Mouse (Mus musculus): ENCODE results near the gene Hoxa6. TPM values are rescaled to one million over a fixed set of nuclear protein-coding genes. Genes with fewer than 3 reads are reported as not detected.
A peak's percentile ranks its signal among the peaks of the same experiment; 100 is the strongest.

The Hoxa6 gene
- polyA plus RNA-seq, 1 experiment from 2014 or later, result not detected

DNA sequence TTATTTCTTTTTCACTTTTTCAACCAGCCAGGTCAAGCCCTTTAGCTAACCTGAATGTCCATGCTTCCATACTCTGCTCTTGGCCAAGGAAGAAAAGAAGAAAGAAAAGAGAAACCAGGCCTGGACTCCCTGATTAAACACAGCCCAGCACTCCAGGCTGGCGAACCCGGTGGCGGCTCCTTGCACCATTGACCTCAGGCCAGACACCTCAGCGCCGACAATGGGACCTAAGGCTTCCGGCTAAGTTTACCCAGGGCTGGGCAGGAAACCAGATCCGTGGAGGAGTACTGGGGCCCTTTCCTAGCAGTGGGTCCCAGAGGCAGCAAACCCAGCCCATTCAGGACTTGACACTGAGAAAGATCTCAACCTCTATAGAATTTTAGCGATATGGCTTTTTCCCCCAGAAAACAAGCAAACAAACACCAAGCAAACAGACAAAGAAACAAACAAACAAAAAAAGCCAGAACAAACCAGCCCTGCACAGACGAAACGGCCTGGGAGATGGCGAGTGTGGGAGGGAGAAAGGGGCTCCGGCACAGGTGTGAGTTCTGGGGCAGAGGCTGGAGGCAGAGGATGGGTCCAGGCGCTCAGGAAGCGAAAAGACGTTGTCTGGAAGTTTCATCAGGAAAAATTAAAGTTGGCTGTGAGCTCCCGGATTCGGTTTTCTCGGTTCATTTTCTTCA is 23.5 kb upstream of the Hoxa6 start:
- Histone ChIP-seq H3K9me3 (ENCODE audit: control insufficient read depth, low read length) (no peaks in the 10 kb centered on the region), H3K4me1 (replicated peaks; ENCODE audit: control insufficient read depth, insufficient read depth, low read length) (0 out of 2 replicates have a peak, but pooled peaks cover 3% of the 10 kb centered on the region), H3K27ac (ENCODE audit: low read depth, low read length) (no peak overlapping the region), H3K4me2 (ENCODE audit: low read depth, low read length, severe bottlenecking) (no peak overlapping the region), H3K27me3 (ENCODE audit: control insufficient read depth, insufficient read depth, low read length) (peaks cover 96% of the 10 kb centered on the region), H3K4me3 (ENCODE audit: low read depth, low read length) (no peak overlapping the region), H3K9ac (ENCODE audit: low read length) (no peak overlapping the region), H3K36me3 (ENCODE audit: control insufficient read depth, insufficient read depth, low read length) (no peaks in the 10 kb centered on the region)
- 1% methylated on average over 18 of the region's 18 CpGs for WGBS
- ATAC-seq (replicated peaks; ENCODE audit: low FRiP score), result no peak
- DNase-seq (ENCODE audit: low spot score), result peak; percentile 65

DNA sequence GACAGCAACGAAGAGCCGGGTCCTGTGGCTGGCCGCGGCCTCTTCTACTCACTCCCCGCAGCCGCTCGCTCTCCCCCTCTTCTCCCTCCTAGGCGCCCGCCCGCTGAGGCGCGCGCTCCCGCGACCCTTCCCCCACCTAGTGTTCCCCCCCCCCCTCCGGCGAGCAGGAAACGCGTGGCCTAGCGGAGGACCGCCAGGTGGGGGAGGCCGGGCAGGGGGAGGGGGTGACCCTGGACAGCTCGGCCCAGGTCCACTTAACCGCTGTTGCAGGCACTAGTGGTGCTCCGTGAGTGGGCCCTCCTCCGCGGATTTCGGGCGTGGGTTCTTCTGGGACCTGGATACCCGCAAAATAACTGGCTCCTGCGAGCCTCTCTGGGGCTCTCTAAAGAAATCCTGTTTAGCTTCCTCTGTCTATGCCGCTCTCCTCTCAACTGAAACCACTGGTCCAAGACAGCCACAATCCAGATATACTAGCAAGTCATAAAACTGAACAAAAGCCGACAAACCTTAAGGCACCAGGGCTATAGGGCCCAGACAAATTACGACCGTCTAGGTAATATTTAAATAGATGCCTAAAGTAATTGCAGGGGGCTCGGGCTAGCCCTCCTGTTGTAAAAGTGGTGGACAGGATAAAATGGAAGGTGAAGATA is 22.1 kb upstream of the Hoxa6 start, which contains the start of gene Hoxa9:
Hoxa9 (minus strand) TSS at position 574 of the 650 bp plus-strand sequence.
- Histone ChIP-seq H3K27me3 (ENCODE audit: control insufficient read depth, insufficient read depth, low read length) (peaks cover 96% of the 10 kb centered on the region), H3K27ac (ENCODE audit: low read depth, low read length) (no peak within 1 kb of the TSS), H3K4me1 (replicated peaks; ENCODE audit: control insufficient read depth, insufficient read depth, low read length) (0 out of 2 replicates have a peak, but pooled peaks cover 3% of the 10 kb centered on the region), H3K4me2 (ENCODE audit: low read depth, low read length, severe bottlenecking) (no peak within 1 kb of the TSS), H3K9ac (ENCODE audit: low read length) (no peak within 1 kb of the TSS), H3K4me3 (ENCODE audit: low read depth, low read length) (no peak within 1 kb of the TSS), H3K36me3 (ENCODE audit: control insufficient read depth, insufficient read depth, low read length) (no peaks in the 10 kb centered on the region), H3K9me3 (ENCODE audit: control insufficient read depth, low read length) (no peaks in the 10 kb centered on the region)
- peak; percentile 67 for DNase-seq (ENCODE audit: low spot score)
- WGBS, result 2% methylated on average over 18 of the region's 36 CpGs
- ATAC-seq (replicated peaks; ENCODE audit: low FRiP score), result no peak

DNA sequence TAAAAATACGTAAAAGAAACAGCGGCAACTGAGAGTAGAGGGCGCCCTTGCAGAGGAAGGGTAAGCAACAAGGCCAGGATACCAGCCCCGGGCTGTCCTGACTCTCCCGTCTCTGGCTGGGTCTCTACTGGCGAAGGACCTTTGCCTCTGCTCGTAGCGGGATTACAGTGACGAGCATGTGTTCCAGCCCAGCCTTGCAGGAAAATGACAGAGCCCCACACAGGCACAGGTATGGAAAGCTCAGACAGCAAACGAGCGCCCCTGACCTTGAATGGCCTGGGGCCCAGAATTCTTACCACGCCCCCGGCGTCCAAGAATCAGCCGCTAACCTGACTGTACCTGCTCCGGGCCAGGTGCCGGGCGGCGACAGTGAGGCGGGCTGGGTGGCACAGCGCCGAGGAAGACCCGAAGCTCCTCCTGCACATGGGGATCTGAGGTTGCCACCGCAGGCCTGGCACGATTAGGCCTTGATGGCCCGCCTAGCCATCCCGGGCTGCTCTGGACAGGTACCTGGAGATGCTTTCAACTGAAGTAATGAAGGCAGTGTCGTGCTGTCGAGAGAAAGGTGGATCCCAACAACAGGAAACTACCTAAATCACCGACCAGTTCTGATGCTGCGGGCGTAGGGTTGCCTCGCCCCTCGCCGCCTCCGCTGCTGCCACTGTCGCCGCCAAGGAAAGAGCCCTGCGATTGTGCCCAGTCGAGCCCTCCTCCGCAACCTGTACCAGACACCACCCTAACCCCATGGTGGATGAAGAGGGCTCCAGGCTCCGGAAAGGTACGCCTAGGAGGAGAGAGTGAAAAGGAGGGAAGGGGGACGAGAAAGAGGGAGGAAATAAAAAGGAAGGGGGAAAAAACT is 21.3 kb upstream of the Hoxa6 start:
- H3K36me3 ChIP-seq (ENCODE audit: control insufficient read depth, insufficient read depth, low read length), result no peaks in the 10 kb centered on the region
- no peak overlapping the region for H3K9ac ChIP-seq (ENCODE audit: low read length)
- H3K4me1 ChIP-seq (replicated peaks; ENCODE audit: control insufficient read depth, insufficient read depth, low read length), result 0 out of 2 replicates have a peak, but pooled peaks cover 3% of the 10 kb centered on the region
- peaks cover 96% of the 10 kb centered on the region for H3K27me3 ChIP-seq (ENCODE audit: control insufficient read depth, insufficient read depth, low read length)
- WGBS, result 1% methylated on average over 44 of the region's 44 CpGs
- no peaks in the 10 kb centered on the region for H3K9me3 ChIP-seq (ENCODE audit: control insufficient read depth, low read length)
- ATAC-seq (replicated peaks; ENCODE audit: low FRiP score) (no peak), DNase-seq (ENCODE audit: low spot score) (peak; percentile 64)
- no peak overlapping the region for H3K4me2 ChIP-seq (ENCODE audit: low read depth, low read length, severe bottlenecking)
- H3K4me3 ChIP-seq (ENCODE audit: low read depth, low read length), result no peak overlapping the region
- H3K27ac ChIP-seq (ENCODE audit: low read depth, low read length), result no peak overlapping the region

DNA sequence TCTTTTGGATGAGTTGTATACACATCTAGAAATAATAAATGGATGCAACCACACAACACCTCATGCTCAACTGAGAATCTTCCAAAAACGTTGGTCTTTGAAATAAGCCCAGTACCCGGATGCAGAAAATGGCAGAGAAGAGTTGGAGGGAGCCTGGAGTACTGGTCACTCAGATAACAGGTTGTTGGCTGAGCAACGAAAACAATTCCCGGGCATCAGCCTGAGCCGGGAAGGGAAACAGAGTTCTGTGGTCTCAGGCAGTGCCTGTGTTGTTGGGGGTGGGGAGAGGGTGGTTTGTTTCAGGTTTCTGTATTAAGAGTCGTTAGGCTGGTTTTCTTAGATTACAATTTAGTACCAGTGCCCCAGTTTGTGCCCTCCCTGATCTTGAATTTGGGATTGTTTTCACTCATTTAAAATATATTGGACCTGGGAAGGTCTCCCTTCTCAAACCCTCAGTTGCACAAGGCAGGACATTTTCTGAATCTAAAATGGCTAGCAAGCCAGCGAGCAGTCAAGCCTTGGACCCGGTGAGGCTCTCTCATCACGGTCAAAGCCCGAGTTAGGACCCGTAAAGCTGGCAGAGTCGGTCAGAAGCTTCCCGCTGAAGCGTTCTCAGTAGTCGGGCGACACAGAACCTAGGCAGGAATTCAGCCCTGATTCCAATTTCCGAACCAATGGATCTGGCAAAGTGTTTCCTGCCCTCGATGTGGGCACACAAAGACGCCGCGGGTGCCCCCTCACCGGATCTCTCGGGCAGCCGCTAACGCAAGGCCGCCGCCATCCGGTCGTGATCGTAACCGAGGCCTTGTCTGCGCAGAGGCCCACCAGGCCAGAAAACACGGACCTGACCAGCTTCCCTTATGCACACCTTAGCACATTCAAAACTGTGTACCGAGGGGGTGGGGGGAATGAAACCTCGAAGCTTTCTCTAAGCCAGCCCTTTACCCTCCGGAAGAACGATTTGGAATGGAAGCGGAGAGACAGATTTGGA is 20.2 kb upstream of the Hoxa6 start:
- no peak overlapping the region for H3K9ac ChIP-seq (ENCODE audit: low read length)
- DNase-seq (ENCODE audit: low spot score), result peak; percentile 72

DNA sequence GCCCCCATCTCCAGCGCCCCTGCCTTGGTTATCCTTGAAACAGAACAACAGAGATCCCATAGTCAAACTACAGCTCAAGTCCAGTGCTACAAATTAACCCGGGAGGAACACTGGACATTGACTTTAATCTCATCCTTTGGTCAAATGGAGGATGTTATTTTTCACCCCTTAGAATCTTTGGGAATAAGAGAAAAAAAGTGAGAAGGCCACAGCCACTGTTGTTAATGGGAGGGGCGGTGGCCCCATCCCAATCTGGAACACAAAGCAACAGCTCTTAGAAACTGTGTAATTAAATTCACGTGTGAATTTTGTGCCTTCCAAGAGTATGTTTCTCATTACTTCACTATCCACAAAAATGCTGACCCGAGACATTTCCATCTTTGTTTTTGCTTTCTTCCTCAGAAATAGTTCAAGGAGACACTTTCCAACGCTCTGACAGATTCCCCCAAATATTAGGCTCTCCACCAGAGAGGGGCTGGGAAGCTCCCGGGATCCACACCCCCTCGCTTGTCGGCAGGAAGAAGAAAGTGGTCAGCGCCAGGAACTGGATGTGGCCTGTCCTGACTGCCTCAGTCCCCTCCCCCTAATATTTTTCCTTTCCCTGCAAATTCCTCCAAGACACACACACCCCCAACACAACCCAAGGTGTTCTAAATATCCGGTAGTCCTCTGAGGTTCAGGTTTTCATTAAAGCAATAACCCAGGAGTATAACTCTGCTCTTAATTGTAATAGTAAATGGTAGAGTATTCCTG is 19.1 kb upstream of the Hoxa6 start:
- DNase-seq (ENCODE audit: low spot score) (no peak), ATAC-seq (replicated peaks; ENCODE audit: low FRiP score) (no peak)
- WGBS, result 2% methylated on average over 11 of the region's 11 CpGs
- no peaks in the 10 kb centered on the region for H3K9me3 ChIP-seq (ENCODE audit: control insufficient read depth, low read length)
- peaks cover 96% of the 10 kb centered on the region for H3K27me3 ChIP-seq (ENCODE audit: control insufficient read depth, insufficient read depth, low read length)
- H3K36me3 ChIP-seq (ENCODE audit: control insufficient read depth, insufficient read depth, low read length), result no peaks in the 10 kb centered on the region
- H3K4me2 ChIP-seq (ENCODE audit: low read depth, low read length, severe bottlenecking), result no peak overlapping the region
- no peaks in the 10 kb centered on the region for H3K4me1 ChIP-seq (replicated peaks; ENCODE audit: control insufficient read depth, insufficient read depth, low read length)
- H3K9ac ChIP-seq (ENCODE audit: low read length), result no peak overlapping the region
- no peak overlapping the region for H3K27ac ChIP-seq (ENCODE audit: low read depth, low read length)
- H3K4me3 ChIP-seq (ENCODE audit: low read depth, low read length), result no peak overlapping the region

More for the DNA sequence above, 20.2 kb upstream of the Hoxa6 start:
- Histone ChIP-seq H3K4me2 (ENCODE audit: low read depth, low read length, severe bottlenecking) (no peak overlapping the region), H3K4me1 (replicated peaks; ENCODE audit: control insufficient read depth, insufficient read depth, low read length) (no peaks in the 10 kb centered on the region), H3K27ac (ENCODE audit: low read depth, low read length) (no peak overlapping the region), H3K4me3 (ENCODE audit: low read depth, low read length) (no peak overlapping the region), H3K36me3 (ENCODE audit: control insufficient read depth, insufficient read depth, low read length) (no peaks in the 10 kb centered on the region), H3K27me3 (ENCODE audit: control insufficient read depth, insufficient read depth, low read length) (peaks cover 96% of the 10 kb centered on the region), H3K9me3 (ENCODE audit: control insufficient read depth, low read length) (no peaks in the 10 kb centered on the region)
- no peak for ATAC-seq (replicated peaks; ENCODE audit: low FRiP score)
- 2% methylated on average over 38 of the region's 38 CpGs for WGBS

DNA sequence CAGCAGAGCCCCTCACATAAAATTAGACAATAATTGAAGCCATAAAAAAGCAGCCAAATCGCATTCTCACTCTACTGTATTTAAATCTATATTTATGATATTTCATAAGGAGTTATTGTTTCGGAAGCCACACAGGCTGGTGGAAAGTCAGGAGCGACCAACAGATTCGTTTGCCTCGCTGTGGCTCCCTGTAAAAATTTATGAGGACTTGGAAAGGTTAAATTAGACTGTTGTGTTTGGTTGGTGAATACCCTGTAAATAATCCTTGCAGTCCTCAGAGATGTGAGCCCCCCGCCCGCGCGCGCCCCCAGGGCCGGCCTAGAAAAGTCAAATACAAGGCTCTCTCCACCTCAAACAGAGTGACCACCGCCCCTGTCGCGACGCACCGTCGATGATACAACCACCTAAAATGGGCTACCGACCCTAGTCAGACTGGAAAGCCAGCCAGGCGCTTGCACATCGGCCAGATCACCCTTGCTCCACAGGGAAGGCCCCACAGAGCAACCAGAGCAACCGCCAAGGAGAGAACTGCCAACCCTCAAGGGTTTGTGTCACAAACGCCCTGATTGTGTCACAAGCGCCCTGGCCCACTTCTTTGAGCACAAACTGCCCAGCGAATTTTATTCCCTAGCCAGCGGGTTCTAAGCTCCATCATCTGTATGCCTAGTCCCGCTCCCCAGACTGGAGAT is 18.2 kb upstream of the Hoxa6 start:
- H3K4me3 ChIP-seq (ENCODE audit: low read depth, low read length), result no peak overlapping the region

More for the DNA sequence above, 18.2 kb upstream of the Hoxa6 start:
- no peaks in the 10 kb centered on the region for H3K4me1 ChIP-seq (replicated peaks; ENCODE audit: control insufficient read depth, insufficient read depth, low read length)
- no peak overlapping the region for H3K27ac ChIP-seq (ENCODE audit: low read depth, low read length)
- WGBS, result 2% methylated on average over 26 of the region's 26 CpGs
- peaks cover 96% of the 10 kb centered on the region for H3K27me3 ChIP-seq (ENCODE audit: control insufficient read depth, insufficient read depth, low read length)
- no peaks in the 10 kb centered on the region for H3K9me3 ChIP-seq (ENCODE audit: control insufficient read depth, low read length)
- no peak overlapping the region for H3K9ac ChIP-seq (ENCODE audit: low read length)
- DNase-seq (ENCODE audit: low spot score) (no peak), ATAC-seq (replicated peaks; ENCODE audit: low FRiP score) (no peak)
- H3K36me3 ChIP-seq (ENCODE audit: control insufficient read depth, insufficient read depth, low read length), result no peaks in the 10 kb centered on the region
- no peak overlapping the region for H3K4me2 ChIP-seq (ENCODE audit: low read depth, low read length, severe bottlenecking)
